In genomic region chr3:65992395-65993340, GRCm38 (mm10) we compare ENCODE assay signal across 27 mouse cellular contexts. TPM values are rescaled to one million over a fixed set of nuclear protein-coding genes. Genes with fewer than 3 reads are reported as not detected.
DNase-seq lines count a peak whose midpoint lies in the region; TF ChIP-seq lines count a peak whose summit lies in the region.
"Had no signal": no experiment of that assay in that cellular context is flagged by ENCODE, and none has a peak within 500 bp of the region (broad histone marks: within the 10 kb centered on the region; RNA-seq: fewer than 3 reads in every experiment).

No protein-coding gene starts in this region.

- whole genome bisulfite sequencing in cerebellum, adult 2 months, result 31% methylated on average over 11 of the region's 11 CpGs

- no peak overlapping the region for H3K4me3 ChIP-seq in cerebellum, adult 2 months (replicated peaks; ENCODE audit: insufficient read depth, low read depth, low read length)
- H3K4me3 ChIP-seq: forebrain, embryonic 15.5 days; heart, adult 2 months; heart, embryonic 13.5 days; hindbrain, embryonic 13.5 days; limb, embryonic 15.5 days; liver, embryonic 15.5 days; lung, embryonic 15.5 days; midbrain, embryonic 15.5 days; neural tube, embryonic 15.5 days had no signal

- no peak for TF ChIP-seq POLR2A in cerebellum, adult 2 months (IDR thresholded peaks at IDR 0.05; ENCODE audit: borderline replicate concordance, insufficient read depth, low read length)

- peaks cover 2% of the 10 kb centered on the region; the same call in 1 of the 2 replicates for H3K4me1 ChIP-seq in cerebellum, adult 2 months (ENCODE audit: control insufficient read depth, insufficient read depth, low read length)
- H3K4me1 ChIP-seq: forebrain, embryonic 15.5 days; hindbrain, embryonic 13.5 days; limb, embryonic 15.5 days; lung, embryonic 15.5 days; midbrain, embryonic 15.5 days; neural tube, embryonic 15.5 days had no signal

- 0 out of 2 replicates have a peak overlapping the region, but pooled peaks have one; percentile 7 for H3K27ac ChIP-seq in cerebellum, adult 2 months (ENCODE audit: insufficient read depth, low read length)
- H3K27ac ChIP-seq: forebrain, embryonic 15.5 days; heart, adult 2 months; heart, embryonic 13.5 days; hindbrain, embryonic 13.5 days; kidney, postnatal 0 days; limb, embryonic 15.5 days; liver, embryonic 15.5 days; lung, embryonic 15.5 days; midbrain, embryonic 15.5 days; neural tube, embryonic 15.5 days had no signal

- DNase-seq in cerebellum, adult 2 months, result peak; percentile 20 to 59
- DNase-seq in cerebellum, adult 8-10 months, result no peak
- peak; percentile 28 for DNase-seq in layer of hippocampus, adult 11-12 months (ENCODE audit: low spot score)
- no peak for DNase-seq in layer of hippocampus, postnatal 25 days (ENCODE audit: extremely low spot score in 1 of 2, low spot score in 1 of 2)
- DNase-seq in MN1 (ENCODE audit: low spot score), result peak; percentile 46
- peak; percentile 25 for DNase-seq in layer of hippocampus, adult 9-10 months (ENCODE audit: low spot score)
- DNase-seq in thymus, postnatal 0 days (ENCODE audit: low spot score), result no peak
- DNase-seq in frontal cortex, postnatal 36 days (ENCODE audit: low spot score in 2 of 2), result no peak
- DNase-seq: B cell, adult 2 months; embryo, embryonic 11 days; gastrocnemius, postnatal 25 days; heart, adult 2 months; heart, postnatal 14 days; kidney, adult 18-20 months; left cerebral cortex, postnatal 4 days; lung, postnatal 36 days; thymus, adult 2 months had no signal

- TF ChIP-seq CTCF in cerebellum, adult 2 months (IDR thresholded peaks at IDR 0.05; ENCODE audit: borderline replicate concordance, insufficient read depth, low read depth, low read length), result no peak

- H3K27me3 ChIP-seq in cerebellum, adult 2 months (ENCODE audit: control insufficient read depth, insufficient read depth, low read length), result no peaks in the 10 kb centered on the region
- H3K27me3 ChIP-seq: CH12.LX; forebrain, embryonic 15.5 days; heart, embryonic 13.5 days; hindbrain, embryonic 13.5 days; limb, embryonic 15.5 days; liver, embryonic 15.5 days; lung, embryonic 15.5 days; midbrain, embryonic 15.5 days; neural tube, embryonic 15.5 days had no signal

RNA-seq across cellular contexts. Expression of gene Ccnl1, which starts 34.6 kb away (rescaled TPM):
- 85.6 and 96.7 TPM in 2 replicates for polyA plus RNA-seq in cerebellum, adult 2 months (2012; rRNA removed)
- total RNA-seq in layer of hippocampus, postnatal 25 days (2021), result 10 to 100 TPM; 50.5 to 61.3 TPM
- 153 and 155 TPM in 2 replicates for polyA plus RNA-seq in thymus, postnatal 0 days (2015; fragmentation: Nextera tagmentation; extraction: Ambion mirVana)

Comparison
In these comparisons a context has a peak if more than half of its experiments do, and no peak if none do; other contexts are left out.
1. DNase-seq: peak in cerebellum, adult 2 months (2 of 2), layer of hippocampus, adult 11-12 months (single experiment), MN1 (single experiment) and layer of hippocampus, adult 9-10 months (single experiment); none in cerebellum, adult 8-10 months (single experiment), layer of hippocampus, postnatal 25 days (0 of 2), thymus, postnatal 0 days (single experiment) and frontal cortex, postnatal 36 days (0 of 2).